Mouse (Mus musculus) midbrain, embryonic 14.5 days (tissue): ENCODE measurements around the gene Dscaml1. TPM values are rescaled to one million over a fixed set of nuclear protein-coding genes. Genes with fewer than 3 reads are reported as not detected.

ENCODE experiments used
- ATAC-seq: fragments of 200-750 bp; cut with Nextera tagmentation; 2 replicates; pipeline ENCODE4 v1.8.0; 2017; ENCODE audit warnings: moderate number of reproducible peaks, moderate library complexity; ENCODE audit not compliant: low FRiP score, low TSS enrichment
- DNase-seq: peaks from one replicate; pipeline ENCODE4 v3.0.0-alpha.2; 2015
- H3K27ac ChIP-seq: fragments of 300-500 bp; sonication (generic); replicated peaks from 2 replicates; pipeline ENCODE4 v1.5.1; 2014; ENCODE audit warnings: mild to moderate bottlenecking, low read depth, low read length, moderate library complexity
- H3K27me3 ChIP-seq: fragments of 300-500 bp; sonication (generic); 2 replicates; pipeline ENCODE4 v1.6.1; 2014; ENCODE audit warnings: low read length, control low read depth, mixed read lengths; ENCODE audit not compliant: control insufficient read depth, insufficient read depth
- H3K36me3 ChIP-seq: fragments of 300-500 bp; sonication (generic); 2 replicates; pipeline ENCODE4 v1.6.1; 2014; ENCODE audit warnings: low read length, control low read depth; ENCODE audit not compliant: control insufficient read depth, insufficient read depth
- H3K4me1 ChIP-seq: fragments of 300-500 bp; sonication (generic); 2 replicates; pipeline ENCODE4 v1.6.1; 2014; ENCODE audit warnings: mild to moderate bottlenecking, antibody characterized with exemption, low read length, control low read depth; ENCODE audit not compliant: control insufficient read depth, insufficient read depth
- H3K4me2 ChIP-seq: fragments of 300-500 bp; sonication (generic); 2 replicates; pipeline ENCODE4 v1.6.1; 2014; ENCODE audit warnings: mild to moderate bottlenecking, low read length, moderate library complexity
- H3K4me3 ChIP-seq: fragments of 300-500 bp; sonication (generic); replicated peaks from 2 replicates; pipeline ENCODE4 v1.5.1; 2014; ENCODE audit warnings: low read depth, low read length
- H3K9ac ChIP-seq: fragments of 300-500 bp; sonication (generic); replicated peaks from 2 replicates; pipeline ENCODE4 v1.6.1; 2014; ENCODE audit warnings: mild to moderate bottlenecking, low read length, moderate library complexity
- H3K9me3 ChIP-seq: fragments of 300-500 bp; sonication (generic); 2 replicates; pipeline ENCODE4 v1.6.1; 2016; ENCODE audit warnings: low read length, control low read depth, mixed read lengths; ENCODE audit not compliant: control insufficient read depth
- WGBS: fragments of 180-500 bp; shearing (Covaris S2); extraction: QIAGEN DNeasy Blood & Tissue Kit; methylation state at CpG from one replicate; pipeline ENCODE4 v1.1.7; 2014; 5-methylcytosine and 5-hydroxymethylcytosine counted together
- polyA plus RNA-seq: library from polyadenylated mRNA; unstranded; fragments of >200 nt; fragmentation: Nextera tagmentation; extraction: Ambion mirVana; gene quantifications from 2 replicates; pipeline ENCODE4 v1.2.1, GENCODE M21; 2014

The Dscaml1 gene
- polyA plus RNA-seq, 1 experiment from 2014 or later, result 14.8 TPM

DNA sequence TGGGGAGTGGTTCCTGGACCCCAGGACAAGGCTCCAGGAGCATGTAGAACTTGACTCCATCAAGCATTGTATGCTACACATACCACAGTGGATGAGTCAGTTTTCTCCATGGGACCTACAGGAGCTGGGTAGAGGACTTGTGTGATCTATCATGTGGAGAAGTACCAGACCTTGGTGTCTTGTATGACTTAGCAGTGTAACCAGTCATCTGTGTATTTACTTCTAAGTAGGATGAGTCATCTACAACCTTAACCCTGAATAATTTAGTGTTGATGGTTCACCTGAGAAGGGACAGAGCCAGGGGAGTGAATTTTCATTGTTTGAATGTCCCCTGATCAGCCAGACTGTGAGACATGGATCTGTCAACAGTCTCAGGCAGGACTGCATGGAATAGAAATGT is 48.4 kb downstream of the Dscaml1 start:
- Histone ChIP-seq H3K27ac (no peak overlapping the region), H3K9me3 (no peaks in the 10 kb centered on the region), H3K36me3 (no peaks in the 10 kb centered on the region), H3K9ac (no peak overlapping the region), H3K27me3 (no peaks in the 10 kb centered on the region), H3K4me3 (no peak overlapping the region), H3K4me1 (peaks cover 25% of the 10 kb centered on the region), H3K4me2 (no peak overlapping the region)
- no peak for DNase-seq
- no peak for ATAC-seq

DNA sequence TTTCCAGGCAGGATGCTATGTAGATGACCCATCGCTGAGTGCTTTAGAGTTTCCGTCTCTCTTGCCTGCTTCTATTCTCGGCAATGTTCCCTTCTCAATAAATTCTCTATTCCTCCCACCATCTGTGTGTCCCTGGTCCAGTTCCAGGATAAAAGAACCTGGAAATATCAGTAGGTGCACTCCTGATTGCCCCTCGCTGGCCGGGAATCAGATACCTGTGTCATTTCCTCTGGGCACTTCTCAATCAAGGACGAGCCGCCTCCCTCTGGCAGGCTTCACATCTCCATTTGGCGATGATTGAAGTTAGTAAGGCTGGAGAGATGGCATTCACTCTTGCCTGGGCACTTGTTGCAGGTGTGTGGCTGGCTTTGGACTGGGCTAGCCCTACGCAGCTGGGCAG is 54.5 kb downstream of the Dscaml1 start:
- H3K4me3 ChIP-seq, result no peak overlapping the region
- no peak overlapping the region for H3K4me2 ChIP-seq
- no peaks in the 10 kb centered on the region for H3K27me3 ChIP-seq
- H3K27ac ChIP-seq, result no peak overlapping the region
- no peak for DNase-seq
- no peaks in the 10 kb centered on the region for H3K4me1 ChIP-seq
- no peaks in the 10 kb centered on the region for H3K9me3 ChIP-seq
- no peak for ATAC-seq
- WGBS, result 93% methylated on average over 9 of the region's 9 CpGs
- no peaks in the 10 kb centered on the region for H3K36me3 ChIP-seq
- no peak overlapping the region for H3K9ac ChIP-seq

DNA sequence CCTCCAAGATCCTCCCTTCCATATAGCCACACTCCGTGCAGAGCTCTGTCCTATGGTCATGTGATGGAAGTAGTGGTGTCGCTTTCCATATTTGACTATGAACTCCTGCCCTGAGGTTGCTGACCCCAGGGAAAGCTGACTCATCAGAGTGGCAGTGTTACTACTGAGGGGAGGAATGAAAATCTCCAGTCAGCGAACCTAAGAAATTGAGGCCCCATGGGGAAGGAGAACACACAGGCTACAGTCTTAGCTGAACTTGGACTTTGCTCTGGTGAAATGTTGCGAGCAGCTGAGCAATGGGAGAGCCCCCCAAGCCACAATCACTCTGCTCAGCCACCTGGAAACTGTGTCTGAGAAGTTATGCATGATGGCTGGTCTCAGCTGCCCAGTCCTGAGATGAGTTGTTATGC is 60.2 kb downstream of the Dscaml1 start:
- no peaks in the 10 kb centered on the region for H3K36me3 ChIP-seq
- DNase-seq, result no peak
- no peaks in the 10 kb centered on the region for H3K4me1 ChIP-seq
- no peak overlapping the region for H3K9ac ChIP-seq
- WGBS, result 83% methylated on average over 4 of the region's 4 CpGs
- no peak overlapping the region for H3K4me3 ChIP-seq
- no peak overlapping the region for H3K4me2 ChIP-seq
- H3K9me3 ChIP-seq, result no peaks in the 10 kb centered on the region
- ATAC-seq, result no peak
- no peaks in the 10 kb centered on the region for H3K27me3 ChIP-seq
- no peak overlapping the region for H3K27ac ChIP-seq

DNA sequence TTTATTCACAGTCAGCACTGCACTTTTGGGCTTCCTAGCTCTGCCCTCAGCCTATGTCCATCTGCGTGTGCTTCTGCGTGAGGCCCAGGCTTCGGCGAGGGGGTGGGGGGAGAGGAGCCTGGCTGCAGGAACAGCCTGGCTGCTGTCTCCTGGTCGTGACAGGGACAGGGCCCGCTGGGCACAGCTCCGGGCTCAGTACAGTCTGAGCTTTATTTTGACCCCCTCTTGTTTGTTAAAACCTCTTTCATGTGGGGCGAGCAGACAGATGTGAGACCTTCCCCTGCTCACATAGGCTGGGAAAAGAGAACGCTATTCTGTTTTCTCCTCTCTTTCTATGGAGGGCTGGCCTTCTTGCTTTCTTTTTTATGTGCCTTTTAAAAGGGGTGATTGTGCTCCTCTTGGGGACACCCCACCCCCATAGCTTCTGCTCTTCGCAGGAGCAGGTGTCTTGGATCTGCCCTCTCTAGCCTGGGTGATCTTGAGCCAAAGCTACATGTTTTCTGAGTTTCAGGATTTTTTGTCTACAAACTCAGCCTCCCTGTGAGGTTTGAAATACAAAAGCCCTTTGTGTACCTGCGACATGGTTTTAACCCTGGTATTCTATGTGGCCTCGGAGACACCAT is 60.9 kb downstream of the Dscaml1 start:
- Histone ChIP-seq H3K27me3 (no peaks in the 10 kb centered on the region), H3K4me1 (no peaks in the 10 kb centered on the region), H3K4me2 (no peak overlapping the region), H3K36me3 (no peaks in the 10 kb centered on the region), H3K9ac (no peak overlapping the region), H3K27ac (no peak overlapping the region), H3K9me3 (no peaks in the 10 kb centered on the region), H3K4me3 (no peak overlapping the region)
- DNase-seq (no peak), ATAC-seq (no peak)
- 74% methylated on average over 12 of the region's 12 CpGs for WGBS

DNA sequence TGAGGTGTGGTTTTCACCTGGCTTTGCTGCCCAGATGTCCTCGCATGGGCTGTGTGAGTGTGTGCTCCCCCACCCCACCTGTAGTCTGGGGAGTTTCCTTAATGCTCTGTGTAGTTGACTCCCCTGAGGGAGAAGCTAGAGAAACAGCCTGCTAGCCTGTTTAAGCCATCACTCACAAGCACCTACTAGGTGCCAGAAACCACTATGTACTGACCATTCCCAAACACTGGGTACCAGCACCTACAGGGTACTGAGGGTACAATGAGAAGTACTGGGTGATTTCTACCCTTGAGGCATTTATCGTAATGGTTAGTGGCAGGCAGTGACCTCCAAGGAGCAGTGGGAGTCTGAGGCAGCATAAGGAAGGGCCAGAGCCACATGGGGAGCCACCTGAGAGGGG is 64.5 kb downstream of the Dscaml1 start:
- H3K27me3 ChIP-seq, result no peaks in the 10 kb centered on the region
- H3K27ac ChIP-seq, result no peak overlapping the region
- WGBS, result 98% methylated on average over 2 of the region's 2 CpGs
- H3K4me1 ChIP-seq, result no peaks in the 10 kb centered on the region
- DNase-seq (no peak), ATAC-seq (no peak)
- H3K36me3 ChIP-seq, result no peaks in the 10 kb centered on the region
- no peak overlapping the region for H3K4me3 ChIP-seq
- no peaks in the 10 kb centered on the region for H3K9me3 ChIP-seq
- H3K9ac ChIP-seq, result no peak overlapping the region
- no peak overlapping the region for H3K4me2 ChIP-seq

DNA sequence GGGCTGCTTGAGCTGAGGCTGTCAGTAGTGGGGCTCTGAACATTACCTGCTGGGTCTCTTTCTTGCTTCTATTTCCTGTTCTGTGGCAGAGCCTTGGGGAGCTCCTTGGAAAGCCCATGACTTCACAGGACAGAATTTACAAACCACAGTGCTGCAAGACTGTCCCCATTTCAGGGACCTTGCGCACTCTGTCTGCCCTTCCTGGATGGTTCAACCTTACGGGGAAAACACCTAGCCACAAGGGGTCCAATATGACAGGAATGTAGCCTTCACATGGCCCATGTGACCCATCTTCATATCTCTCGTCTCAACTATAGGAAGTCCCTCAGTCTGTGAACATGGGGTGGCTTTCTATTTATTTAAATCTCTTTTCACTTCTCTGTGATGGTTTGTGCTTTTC is 68.5 kb downstream of the Dscaml1 start:
- DNase-seq (no peak), ATAC-seq (no peak)
- Histone ChIP-seq H3K27me3 (no peaks in the 10 kb centered on the region), H3K9ac (no peak overlapping the region), H3K27ac (no peak overlapping the region), H3K36me3 (no peaks in the 10 kb centered on the region), H3K9me3 (no peaks in the 10 kb centered on the region), H3K4me2 (no peak overlapping the region), H3K4me1 (no peaks in the 10 kb centered on the region; the same call in 1 of the 2 replicates), H3K4me3 (no peak overlapping the region)
- 94% methylated on average over 3 of the region's 3 CpGs for WGBS

DNA sequence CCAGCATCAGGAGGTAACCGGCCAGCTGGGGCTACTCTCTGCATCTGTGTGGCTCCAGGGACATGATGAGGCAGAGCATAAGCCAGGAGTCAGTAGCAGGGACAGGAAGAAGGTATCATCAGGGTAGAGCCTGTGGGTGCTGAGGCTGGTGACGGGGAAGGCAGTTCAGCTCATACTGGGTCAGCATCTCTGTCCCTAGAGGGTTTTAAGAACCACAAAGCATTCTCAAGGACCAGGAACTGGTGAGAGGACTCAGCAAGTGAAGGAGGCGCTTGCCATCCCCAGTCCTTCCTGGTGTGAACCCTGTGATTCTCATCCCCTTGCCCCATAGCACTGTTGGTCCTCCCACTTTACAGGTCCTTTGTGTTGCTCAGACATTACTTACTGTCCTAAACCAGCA is 69.9 kb downstream of the Dscaml1 start:
- H3K36me3 ChIP-seq, result no peaks in the 10 kb centered on the region
- no peak overlapping the region for H3K4me2 ChIP-seq
- DNase-seq (no peak), ATAC-seq (no peak)
- H3K27ac ChIP-seq, result no peak overlapping the region
- H3K4me3 ChIP-seq, result no peak overlapping the region
- WGBS, result 91% methylated on average over 3 of the region's 3 CpGs
- no peaks in the 10 kb centered on the region for H3K27me3 ChIP-seq
- H3K9me3 ChIP-seq, result no peaks in the 10 kb centered on the region
- H3K4me1 ChIP-seq, result peaks cover 6% of the 10 kb centered on the region; the same call in 1 of the 2 replicates
- no peak overlapping the region for H3K9ac ChIP-seq

DNA sequence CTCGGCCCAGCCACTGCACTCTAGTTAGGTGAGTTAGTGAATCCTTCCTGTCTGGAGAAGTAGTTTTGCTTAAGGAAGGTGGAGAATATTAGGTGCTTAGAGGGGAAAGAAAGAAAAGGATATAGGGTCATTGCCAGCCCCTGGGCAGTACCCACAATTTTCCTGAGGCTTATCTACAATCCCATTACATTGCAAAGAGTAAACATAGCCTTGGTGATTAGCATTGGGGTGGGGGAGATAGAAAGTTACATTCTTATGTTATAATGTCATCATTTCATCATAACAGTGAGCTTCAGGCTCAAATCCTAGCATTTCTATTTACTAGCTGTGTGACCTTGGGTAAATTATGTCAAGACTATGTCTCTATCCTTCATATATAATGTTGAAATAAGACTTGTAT is 70.5 kb downstream of the Dscaml1 start:
- Histone ChIP-seq H3K4me3 (no peak overlapping the region), H3K27me3 (no peaks in the 10 kb centered on the region), H3K4me1 (peaks cover 11% of the 10 kb centered on the region), H3K9me3 (no peaks in the 10 kb centered on the region), H3K27ac (no peak overlapping the region), H3K9ac (no peak overlapping the region), H3K4me2 (no peak overlapping the region), H3K36me3 (no peaks in the 10 kb centered on the region)
- WGBS, result 70% methylated on average over 1 of the region's 1 CpGs
- no peak for DNase-seq
- ATAC-seq, result no peak

DNA sequence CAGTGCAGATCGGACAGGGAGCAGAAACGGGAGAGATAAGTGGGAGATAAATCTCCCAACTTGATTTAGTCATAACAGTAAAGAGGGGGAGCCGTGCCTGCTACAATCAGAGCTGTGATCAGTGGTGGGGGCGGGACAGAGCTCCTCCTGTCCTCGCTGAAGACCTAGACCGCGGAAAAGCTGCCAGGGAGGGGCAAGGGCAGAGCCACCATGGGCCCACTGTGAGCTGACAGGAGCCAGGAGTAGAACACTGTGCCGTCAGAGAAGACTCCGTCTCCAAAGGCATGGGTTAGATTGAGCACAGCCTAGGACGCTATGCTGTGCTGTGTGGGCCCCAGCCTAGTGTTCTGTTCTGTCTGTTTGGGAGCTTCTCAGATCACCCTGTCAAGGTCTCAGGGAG is 72.8 kb downstream of the Dscaml1 start:
- Histone ChIP-seq H3K27me3 (no peaks in the 10 kb centered on the region), H3K4me2 (no peak overlapping the region), H3K4me1 (peaks cover 18% of the 10 kb centered on the region), H3K36me3 (no peaks in the 10 kb centered on the region), H3K9me3 (no peaks in the 10 kb centered on the region), H3K27ac (no peak overlapping the region), H3K4me3 (no peak overlapping the region), H3K9ac (no peak overlapping the region)
- no peak for ATAC-seq
- no peak for DNase-seq
- WGBS, result 53% methylated on average over 10 of the region's 10 CpGs
